Mouse (Mus musculus) bone marrow macrophage, adult 2 months (primary cell): ENCODE measurements around the gene Phox2b.

Experiments
- CTCF ChIP-seq: IDR thresholded peaks from 2 replicates; pipeline ENCODE4 v1.5.1; 2012; ENCODE audit warnings: low read depth, mild to moderate bottlenecking, low read length, moderate library complexity
- POLR2A ChIP-seq: IDR thresholded peaks from 2 replicates; pipeline ENCODE4 v1.6.1; 2012; ENCODE audit warnings: mild to moderate bottlenecking, low read depth, low read length, borderline replicate concordance

DNA sequence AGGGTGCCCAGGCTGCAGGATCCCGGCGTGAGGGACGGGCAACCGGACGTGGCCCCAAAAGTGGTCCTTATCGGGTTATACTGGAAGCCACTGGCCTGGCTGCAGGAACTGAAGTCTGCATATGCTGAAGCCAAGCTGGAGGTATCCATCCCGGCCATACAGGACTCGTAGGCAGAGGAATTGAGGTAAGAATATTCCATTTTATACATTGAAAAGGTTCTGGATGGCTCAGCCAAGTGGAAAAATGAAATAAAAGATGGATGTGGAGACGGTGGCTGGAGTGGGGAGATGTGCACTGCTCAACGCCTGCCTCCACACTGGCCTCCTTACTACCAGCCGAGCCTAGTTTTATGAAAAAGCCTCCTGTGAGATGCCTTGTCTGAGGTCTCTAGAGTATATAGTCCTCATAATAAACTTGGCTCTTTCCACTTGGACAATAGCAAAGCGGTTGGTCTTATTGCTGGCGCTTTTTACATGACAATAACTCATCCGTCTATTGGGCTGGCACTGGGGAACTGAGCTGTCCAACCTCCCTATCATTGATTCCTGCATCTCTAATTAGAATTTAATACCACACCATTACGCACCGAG lies at the start of gene Phox2b:
- TF ChIP-seq CTCF = no peak
- TF ChIP-seq POLR2A = no peak
